Mouse (Mus musculus) forebrain, embryonic 14.5 days (tissue): ENCODE results near the gene Bbc3. TPM values are rescaled to one million over a fixed set of nuclear protein-coding genes. Genes with fewer than 3 reads are reported as not detected.

ENCODE experiments used
- ATAC-seq: fragments of 200-750 bp; cut with Nextera tagmentation; 2 replicates; pipeline ENCODE4 v1.8.0; 2017; ENCODE audit warnings: mild to moderate bottlenecking, moderate library complexity
- DNase-seq: peaks from one replicate; pipeline ENCODE4 v3.0.0-alpha.2; 2015; ENCODE audit warnings: low spot score
- H3K27ac ChIP-seq: fragments of 300-500 bp; sonication (generic); 2 replicates; pipeline ENCODE4 v1.5.1; 2014; ENCODE audit warnings: low read depth, mild to moderate bottlenecking, control low read depth, low read length, moderate library complexity
- H3K27me3 ChIP-seq: fragments of 300-500 bp; sonication (generic); replicated peaks from 2 replicates; pipeline ENCODE4 v1.6.1; 2014; ENCODE audit warnings: low read length, control low read depth, mixed read lengths; ENCODE audit not compliant: control insufficient read depth, insufficient read depth
- H3K36me3 ChIP-seq: fragments of 300-500 bp; sonication (generic); 2 replicates; pipeline ENCODE4 v1.6.1; 2014; ENCODE audit warnings: low read length, control low read depth; ENCODE audit not compliant: control insufficient read depth, insufficient read depth
- H3K4me1 ChIP-seq: fragments of 300-500 bp; sonication (generic); 2 replicates; pipeline ENCODE4 v1.6.1; 2014; ENCODE audit warnings: antibody characterized with exemption, low read length, control low read depth; ENCODE audit not compliant: control insufficient read depth, insufficient read depth
- H3K4me2 ChIP-seq: fragments of 300-500 bp; sonication (generic); 2 replicates; pipeline ENCODE4 v1.6.1; 2014; ENCODE audit warnings: mild to moderate bottlenecking, control low read depth, low read length
- H3K4me3 ChIP-seq: fragments of 300-500 bp; sonication (generic); 2 replicates; pipeline ENCODE4 v1.5.1; 2014; ENCODE audit warnings: low read depth, low read length, control low read depth
- H3K9ac ChIP-seq: fragments of 300-500 bp; sonication (generic); 2 replicates; pipeline ENCODE4 v1.6.1; 2014; ENCODE audit warnings: mild to moderate bottlenecking, low read length, control low read depth, moderate library complexity
- H3K9me3 ChIP-seq: fragments of 300-500 bp; sonication (generic); replicated peaks from 2 replicates; pipeline ENCODE4 v1.6.1; 2016; ENCODE audit warnings: low read length, control low read depth, mixed read lengths; ENCODE audit not compliant: control insufficient read depth
- WGBS: fragments of 180-500 bp; shearing (Covaris S2); extraction: QIAGEN DNeasy Blood & Tissue Kit; methylation state at CpG from one replicate; pipeline ENCODE4 v1.1.7; 2014; 5-methylcytosine and 5-hydroxymethylcytosine counted together
- polyA plus RNA-seq: library from polyadenylated mRNA; unstranded; fragments of >200 nt; fragmentation: Nextera tagmentation; extraction: Ambion mirVana; gene quantifications from 2 replicates; pipeline ENCODE4 v1.2.1, GENCODE M21; 2014

The Bbc3 gene
- polyA plus RNA-seq, 1 experiment from 2014 or later = 11.0 TPM

GRCm38 (mm10) chr7:16317094-16317493, 8.9 kb downstream of the Bbc3 start:
- no peak overlapping the region for H3K4me3 ChIP-seq
- WGBS = 83% methylated on average over 14 of the region's 14 CpGs
- peaks cover 7% of the 10 kb centered on the region; the same call in 1 of the 2 replicates for H3K36me3 ChIP-seq
- H3K27ac ChIP-seq = no peak overlapping the region
- no peak overlapping the region for H3K9ac ChIP-seq
- H3K4me2 ChIP-seq = no peak overlapping the region
- peaks cover 14% of the 10 kb centered on the region for H3K4me1 ChIP-seq
- H3K27me3 ChIP-seq = peaks cover 5% of the 10 kb centered on the region; the same call in 1 of the 2 replicates
- DNase-seq = no peak
- no peaks in the 10 kb centered on the region for H3K9me3 ChIP-seq
- no peak for ATAC-seq

GRCm38 (mm10) chr7:16319216-16319615, 11.0 kb downstream of the Bbc3 start:
- peaks cover 8% of the 10 kb centered on the region; the same call in 1 of the 2 replicates for H3K36me3 ChIP-seq
- ATAC-seq = no peak

GRCm38 (mm10) chr7:16320479-16320878, 12.3 kb downstream of the Bbc3 start:
- Histone ChIP-seq H3K4me3 (no peak overlapping the region), H3K27me3 (no peaks in the 10 kb centered on the region), H3K9ac (no peak overlapping the region), H3K4me1 (no peaks in the 10 kb centered on the region), H3K36me3 (peaks cover 10% of the 10 kb centered on the region; the same call in 1 of the 2 replicates), H3K4me2 (no peak overlapping the region), H3K27ac (no peak overlapping the region), H3K9me3 (no peaks in the 10 kb centered on the region)
- ATAC-seq = no peak
- WGBS = 90% methylated on average over 6 of the region's 6 CpGs
- DNase-seq = no peak

More at GRCm38 (mm10) chr7:16319216-16319615, 11.0 kb downstream of the Bbc3 start:
- Histone ChIP-seq H3K9me3 (no peaks in the 10 kb centered on the region), H3K4me2 (no peak overlapping the region), H3K4me3 (no peak overlapping the region), H3K27ac (no peak overlapping the region), H3K9ac (no peak overlapping the region), H3K27me3 (no peaks in the 10 kb centered on the region), H3K4me1 (no peaks in the 10 kb centered on the region)
- DNase-seq = no peak
- WGBS = 91% methylated on average over 4 of the region's 4 CpGs

GRCm38 (mm10) chr7:16324661-16325060, 16.5 kb downstream of the Bbc3 start:
- no peaks in the 10 kb centered on the region for H3K27me3 ChIP-seq
- H3K4me1 ChIP-seq = no peaks in the 10 kb centered on the region
- no peaks in the 10 kb centered on the region for H3K9me3 ChIP-seq
- DNase-seq (no peak), ATAC-seq (no peak)
- WGBS = 98% methylated on average over 7 of the region's 7 CpGs
- H3K27ac ChIP-seq = no peak overlapping the region
- no peak overlapping the region for H3K9ac ChIP-seq
- peaks cover 37% of the 10 kb centered on the region for H3K36me3 ChIP-seq
- H3K4me3 ChIP-seq = no peak overlapping the region
- H3K4me2 ChIP-seq = no peak overlapping the region

- DNase-seq (peak; percentile 83), ATAC-seq (peak; percentile 60)
- Histone ChIP-seq H3K9me3 (no peaks in the 10 kb centered on the region), H3K27me3 (no peaks in the 10 kb centered on the region), H3K4me3 (no peak overlapping the region), H3K27ac (no peak overlapping the region), H3K4me1 (no peaks in the 10 kb centered on the region), H3K4me2 (no peak overlapping the region), H3K9ac (no peak overlapping the region), H3K36me3 (peaks cover 51% of the 10 kb centered on the region)
- WGBS = 34% methylated on average over 8 of the region's 8 CpGs
Observed at GRCm38 (mm10) chr7:16325920-16326606, 17.9 kb downstream of the Bbc3 start.

- DNase-seq = no peak
- Histone ChIP-seq H3K9me3 (no peaks in the 10 kb centered on the region), H3K36me3 (peaks cover 53% of the 10 kb centered on the region), H3K4me3 (no peak overlapping the region), H3K4me2 (no peak overlapping the region), H3K27me3 (no peaks in the 10 kb centered on the region), H3K27ac (no peak overlapping the region), H3K4me1 (no peaks in the 10 kb centered on the region), H3K9ac (no peak overlapping the region)
- no peak for ATAC-seq
- WGBS = 91% methylated on average over 2 of the region's 2 CpGs
Observed at GRCm38 (mm10) chr7:16326607-16326971, 18.4 kb downstream of the Bbc3 start.

GRCm38 (mm10) chr7:16329146-16329545, 21.0 kb downstream of the Bbc3 start:
- Histone ChIP-seq H3K4me3 (no peak overlapping the region), H3K9me3 (no peaks in the 10 kb centered on the region), H3K4me2 (no peak overlapping the region), H3K4me1 (no peaks in the 10 kb centered on the region), H3K27me3 (no peaks in the 10 kb centered on the region), H3K9ac (no peak overlapping the region), H3K27ac (no peak overlapping the region), H3K36me3 (peaks cover 76% of the 10 kb centered on the region)
- ATAC-seq (no peak), DNase-seq (no peak)
- 89% methylated on average over 3 of the region's 3 CpGs for WGBS

GRCm38 (mm10) chr7:16337733-16338132, 29.5 kb downstream of the Bbc3 start:
- DNase-seq (no peak), ATAC-seq (no peak)
- Histone ChIP-seq H3K4me2 (no peak overlapping the region), H3K4me1 (no peaks in the 10 kb centered on the region), H3K9ac (no peak overlapping the region), H3K9me3 (no peaks in the 10 kb centered on the region), H3K27ac (no peak overlapping the region), H3K27me3 (no peaks in the 10 kb centered on the region), H3K36me3 (peaks cover 73% of the 10 kb centered on the region), H3K4me3 (no peak overlapping the region)
- WGBS = 78% methylated on average over 2 of the region's 2 CpGs

GRCm38 (mm10) chr7:16344598-16344997, 36.4 kb downstream of the Bbc3 start:
- no peak for DNase-seq
- no peak overlapping the region for H3K4me3 ChIP-seq
- no peak overlapping the region for H3K27ac ChIP-seq
- H3K4me2 ChIP-seq = no peak overlapping the region
- no peak for ATAC-seq
- peaks cover 57% of the 10 kb centered on the region for H3K36me3 ChIP-seq
- no peaks in the 10 kb centered on the region for H3K27me3 ChIP-seq
- no peaks in the 10 kb centered on the region for H3K4me1 ChIP-seq
- H3K9me3 ChIP-seq = no peaks in the 10 kb centered on the region
- H3K9ac ChIP-seq = no peak overlapping the region
- 87% methylated on average over 3 of the region's 3 CpGs for WGBS
